In the genomic region with DNA sequence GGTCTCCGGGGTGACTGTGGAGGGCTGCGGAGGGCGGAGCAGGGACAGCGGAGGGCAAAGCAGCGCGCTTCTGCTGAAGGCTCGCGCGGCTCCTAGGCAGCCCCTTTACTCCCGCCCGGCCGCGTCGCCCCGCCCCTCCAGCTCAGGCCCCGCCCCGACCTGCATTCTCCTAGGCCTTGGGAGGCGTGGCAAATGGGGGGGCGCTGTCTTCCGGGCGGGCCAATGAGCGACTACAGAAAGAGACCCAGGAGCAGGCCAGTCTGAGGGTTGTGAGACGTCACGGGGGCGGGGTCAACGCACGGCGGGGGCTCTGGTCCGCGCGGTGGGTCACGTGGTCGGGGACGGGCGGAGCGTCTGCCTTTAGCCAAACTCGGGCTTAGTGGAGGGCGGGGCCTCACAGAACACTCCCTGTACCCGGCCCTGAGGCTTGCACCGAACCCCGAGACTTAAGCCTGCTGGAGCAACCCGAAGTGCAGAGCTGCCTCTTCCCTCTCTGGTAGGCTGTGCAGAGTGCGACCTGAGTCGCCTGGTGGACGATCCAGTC, we compare ENCODE assay signal across 8 mouse cellular contexts. TPM values are rescaled to one million over a fixed set of nuclear protein-coding genes. Genes with fewer than 3 reads are reported as not detected.
DNase-seq lines count a peak whose midpoint lies in the region; ATAC-seq and TF ChIP-seq lines count a peak whose summit lies in the region.

A gene (minus strand): TSS at position 276 of the 544 bp plus-strand sequence.

- no peaks in the 10 kb centered on the region for H3K36me3 ChIP-seq in forebrain, embryonic 10.5 days (replicated peaks)
- no peaks in the 10 kb centered on the region for H3K36me3 ChIP-seq in heart, embryonic 15.5 days
- no peaks in the 10 kb centered on the region for H3K36me3 ChIP-seq in liver, embryonic 14.5 days (replicated peaks; ENCODE audit: control insufficient read depth, insufficient read depth, low read depth)
- no peaks in the 10 kb centered on the region for H3K36me3 ChIP-seq in neural tube, embryonic 11.5 days (ENCODE audit: control insufficient read depth, insufficient read depth, low read length)
- H3K36me3 ChIP-seq in stomach, postnatal 0 days (ENCODE audit: control insufficient read depth, insufficient read depth, low read length) = no peaks in the 10 kb centered on the region

- 0 out of 2 replicates have a peak, but pooled peaks have one; percentile 1 for TF ChIP-seq CTCF in liver, embryonic 14.5 days (IDR thresholded peaks at IDR 0.05; ENCODE audit: low read depth)
- TF ChIP-seq CTCF in stomach, postnatal 0 days (IDR thresholded peaks at IDR 0.05; ENCODE audit: low read depth) = peak; percentile 12; the same call in 1 of the 2 replicates

- WGBS in forebrain, embryonic 10.5 days = 13% methylated on average over 44 of the region's 45 CpGs
- WGBS in heart, embryonic 15.5 days = 14% methylated on average over 40 of the region's 45 CpGs
- 11% methylated on average over 40 of the region's 45 CpGs for WGBS in liver, embryonic 14.5 days (ENCODE audit: insufficient replicate concordance)
- 14% methylated on average over 33 of the region's 45 CpGs for WGBS in neural tube, embryonic 11.5 days
- 9% methylated on average over 21 of the region's 45 CpGs for WGBS in stomach, postnatal 0 days

- no peaks in the 10 kb centered on the region for H3K9me3 ChIP-seq in forebrain, embryonic 10.5 days
- H3K9me3 ChIP-seq in heart, embryonic 15.5 days (replicated peaks) = no peaks in the 10 kb centered on the region
- H3K9me3 ChIP-seq in liver, embryonic 14.5 days (ENCODE audit: control insufficient read depth, low read length) = no peaks in the 10 kb centered on the region
- no peaks in the 10 kb centered on the region for H3K9me3 ChIP-seq in neural tube, embryonic 11.5 days (ENCODE audit: control insufficient read depth, low read length)
- no peaks in the 10 kb centered on the region for H3K9me3 ChIP-seq in stomach, postnatal 0 days (ENCODE audit: control insufficient read depth, low read length)

- H3K9ac ChIP-seq in heart, embryonic 15.5 days = peak within 1 kb of the TSS; percentile 68
- peak within 1 kb of the TSS; percentile 74 for H3K9ac ChIP-seq in liver, embryonic 14.5 days (replicated peaks)
- H3K9ac ChIP-seq in neural tube, embryonic 11.5 days (ENCODE audit: low read length) = peak within 1 kb of the TSS; percentile 62
- H3K9ac ChIP-seq in stomach, postnatal 0 days (ENCODE audit: low read length) = peak within 1 kb of the TSS; percentile 65

- peak; percentile 92 to 93 for DNase-seq in CD8-positive naive resting alpha-beta T cell, adult 2 months (ENCODE audit: low read depth in 2 of 2, low spot score in 2 of 2)
- DNase-seq in c-Kit-positive CD71-negative TER-119-negative erythroid progenitor cells, embryonic 14.5 days (ENCODE audit: low read depth) = peak; percentile 82
- DNase-seq in forebrain, embryonic 10.5 days (ENCODE audit: extremely low spot score, low spot score) = peak; percentile 92
- peak; percentile 98 to 99 for DNase-seq in kidney, postnatal 25 days
- DNase-seq in liver, embryonic 14.5 days (ENCODE audit: low read depth in 3 of 3, low spot score in 3 of 3) = peak; percentile 89 to 92 (median 89)
- peak; percentile 94 for DNase-seq in neural tube, embryonic 11.5 days (ENCODE audit: low spot score)
- DNase-seq in stomach, postnatal 0 days (ENCODE audit: low spot score) = peak; percentile 97

- peak within 1 kb of the TSS; percentile 65 for H3K4me2 ChIP-seq in heart, embryonic 15.5 days
- peak within 1 kb of the TSS; percentile 78 for H3K4me2 ChIP-seq in liver, embryonic 14.5 days (ENCODE audit: low read depth)
- peak within 1 kb of the TSS; percentile 50 for H3K4me2 ChIP-seq in neural tube, embryonic 11.5 days (ENCODE audit: low read depth)
- H3K4me2 ChIP-seq in stomach, postnatal 0 days (replicated peaks; ENCODE audit: low read depth) = peak within 1 kb of the TSS; percentile 59

- ATAC-seq in heart, embryonic 15.5 days (replicated peaks; ENCODE audit: insufficient number of reproducible peaks, insufficient read depth, low FRiP score, low read depth) = peak; percentile 98
- peak; percentile 96 for ATAC-seq in liver, embryonic 14.5 days (ENCODE audit: insufficient read depth)
- peak; percentile 99 for ATAC-seq in neural tube, embryonic 11.5 days (ENCODE audit: insufficient read depth, low FRiP score, low TSS enrichment)
- peak; percentile 99 for ATAC-seq in stomach, postnatal 0 days (ENCODE audit: low FRiP score, low TSS enrichment)

- H3K4me3 ChIP-seq in forebrain, embryonic 10.5 days = peak within 1 kb of the TSS; percentile 57
- peak within 1 kb of the TSS; percentile 63 for H3K4me3 ChIP-seq in heart, embryonic 15.5 days
- H3K4me3 ChIP-seq in liver, embryonic 14.5 days (ENCODE audit: insufficient read depth in 1 of 2, low read depth in 2 of 2, low read length in 2 of 2) = peak within 1 kb of the TSS; percentile 61 to 78
- H3K4me3 ChIP-seq in neural tube, embryonic 11.5 days (ENCODE audit: low read depth, low read length) = peak within 1 kb of the TSS; percentile 46
- peak within 1 kb of the TSS; percentile 48 for H3K4me3 ChIP-seq in stomach, postnatal 0 days (ENCODE audit: low read depth, low read length)

- TF ChIP-seq EP300 in liver, embryonic 14.5 days (IDR thresholded peaks at IDR 0.05; ENCODE audit: low read depth) = no peak
- no peak for TF ChIP-seq EP300 in stomach, postnatal 0 days (optimal IDR thresholded peaks at IDR 0.05)

- H3K27ac ChIP-seq in forebrain, embryonic 10.5 days = peak within 1 kb of the TSS; percentile 88
- peak within 1 kb of the TSS; percentile 97 for H3K27ac ChIP-seq in heart, embryonic 15.5 days
- H3K27ac ChIP-seq in liver, embryonic 14.5 days = peak within 1 kb of the TSS; percentile 70
- no peak within 1 kb of the TSS; the same call in 1 of the 2 replicates for H3K27ac ChIP-seq in neural tube, embryonic 11.5 days (ENCODE audit: low read depth, low read length)
- H3K27ac ChIP-seq in stomach, postnatal 0 days (replicated peaks) = peak within 1 kb of the TSS; percentile 91

- no peaks in the 10 kb centered on the region for H3K4me1 ChIP-seq in forebrain, embryonic 10.5 days
- H3K4me1 ChIP-seq in heart, embryonic 15.5 days (replicated peaks) = no peaks in the 10 kb centered on the region
- no peaks in the 10 kb centered on the region for H3K4me1 ChIP-seq in liver, embryonic 14.5 days (replicated peaks; ENCODE audit: control insufficient read depth in 2 of 2, insufficient read depth in 2 of 2, low read length in 1 of 2)
- H3K4me1 ChIP-seq in neural tube, embryonic 11.5 days (ENCODE audit: control insufficient read depth, insufficient read depth, low read length) = no peaks in the 10 kb centered on the region
- no peaks in the 10 kb centered on the region for H3K4me1 ChIP-seq in stomach, postnatal 0 days (replicated peaks; ENCODE audit: control insufficient read depth, insufficient read depth)

- H3K27me3 ChIP-seq in forebrain, embryonic 10.5 days (ENCODE audit: poor library complexity, severe bottlenecking) = peaks cover 14% of the 10 kb centered on the region
- no peaks in the 10 kb centered on the region for H3K27me3 ChIP-seq in heart, embryonic 15.5 days
- H3K27me3 ChIP-seq in liver, embryonic 14.5 days (ENCODE audit: control insufficient read depth, insufficient read depth, low read length) = no peaks in the 10 kb centered on the region
- H3K27me3 ChIP-seq in neural tube, embryonic 11.5 days (ENCODE audit: control insufficient read depth, insufficient read depth, low read length) = no peaks in the 10 kb centered on the region
- H3K27me3 ChIP-seq in stomach, postnatal 0 days (ENCODE audit: control insufficient read depth, insufficient read depth, low read length) = no peaks in the 10 kb centered on the region

RNA-seq across cellular contexts. Expression of the gene that starts here (rescaled TPM):
- 7.2 and 7.3 TPM in 2 replicates for polyA plus RNA-seq in forebrain, embryonic 10.5 days (2016; fragmentation: Nextera tagmentation; extraction: Ambion mirVana)
- polyA plus RNA-seq in heart, embryonic 15.5 days (2015; fragmentation: Nextera tagmentation; extraction: Ambion mirVana) = 22.3 and 22.6 TPM in 2 replicates
- 2.1 and 2.4 TPM in 2 replicates for polyA plus RNA-seq in liver, embryonic 14.5 days (2012; rRNA removed)
- 5.8 and 6.6 TPM in 2 replicates for polyA plus RNA-seq in liver, embryonic 14.5 days (2014; fragmentation: Nextera tagmentation; extraction: Ambion mirVana)
- polyA plus RNA-seq in neural tube, embryonic 11.5 days (2014; fragmentation: Nextera tagmentation; extraction: Ambion mirVana) = 9.0 and 9.2 TPM in 2 replicates
- polyA plus RNA-seq in stomach, postnatal 0 days (2015; fragmentation: Nextera tagmentation; extraction: Ambion mirVana) = 17.4 and 17.8 TPM in 2 replicates
